Mouse (Mus musculus) small intestine, adult 2 months (tissue): ENCODE data around the gene Ubac2.

Source experiments
- CTCF ChIP-seq: fragments of 200-500 bp; IDR thresholded peaks from 2 replicates; pipeline ENCODE4 v1.5.1; 2012; ENCODE audit warnings: low read depth, mild to moderate bottlenecking, control low read depth, inconsistent platforms, low read length, moderate library complexity, mixed read lengths; ENCODE audit not compliant: insufficient replicate concordance, insufficient read length; ENCODE audit errors: extremely low read depth
- POLR2A ChIP-seq: fragments of 200-500 bp; IDR thresholded peaks from 2 replicates; pipeline ENCODE4 v1.6.1; 2012; ENCODE audit warnings: low read depth, mild to moderate bottlenecking, control low read depth, inconsistent platforms, low read length, moderate library complexity

GRCm38 (mm10) chr14:121919752-121920151 lies 41.3 kb downstream of the Ubac2 start:
- TF ChIP-seq CTCF (peak; percentile 54; the same call in 1 of the 2 replicates), POLR2A (no peak)
